Mouse (Mus musculus) ES-E14 (cell line): ENCODE measurements around the gene Tmem200a.

Experiments
- CHD2 ChIP-seq: IDR thresholded peaks from 2 replicates; pipeline ENCODE4 v1.6.1; 2014; ENCODE audit warnings: mild to moderate bottlenecking, low read depth, low read length, inconsistent platforms
- HCFC1 ChIP-seq: IDR thresholded peaks from 2 replicates; pipeline ENCODE4 v1.6.1; 2012; ENCODE audit warnings: low read length, inconsistent platforms, borderline replicate concordance; ENCODE audit not compliant: insufficient read depth
- MAFK ChIP-seq: IDR thresholded peaks from 2 replicates; pipeline ENCODE4 v1.6.1; 2014; ENCODE audit warnings: mild to moderate bottlenecking, low read depth, low read length, inconsistent platforms; ENCODE audit not compliant: insufficient read depth

DNA sequence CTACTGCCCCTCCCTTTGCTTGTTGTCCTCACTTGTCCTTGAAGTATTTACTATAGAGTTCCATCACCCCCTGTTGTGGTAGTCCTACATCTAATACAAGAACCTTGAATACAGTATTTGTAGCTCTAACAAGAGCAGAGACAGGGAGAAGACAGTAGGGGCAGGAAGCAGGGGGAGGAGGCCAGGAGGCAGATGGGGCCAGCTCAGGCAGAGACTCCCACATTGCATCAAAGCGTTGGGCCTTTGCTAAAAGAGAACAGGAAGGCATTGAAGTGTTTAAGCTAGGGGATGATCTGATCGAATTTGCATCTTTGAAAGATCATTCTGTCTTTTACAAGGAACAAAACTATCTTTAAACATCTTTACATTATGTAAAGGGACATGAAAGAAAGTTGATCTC is 133.0 kb downstream of the Tmem200a start:
- no peak for TF ChIP-seq HCFC1
- TF ChIP-seq CHD2 = no peak
- TF ChIP-seq MAFK = no peak
